Mouse (Mus musculus) ovary, postnatal 10 days (tissue): ENCODE data around the gene Olfr47.
A peak's percentile ranks its signal among the peaks of the same experiment; 100 is the strongest.
"Not testable (repeated sequence)": the region's sequence is repeated elsewhere in the genome, so short reads cannot be mapped to it uniquely, and the experiment has no call there.

Experiments
- DNase-seq: peaks from one replicate; pipeline ENCODE4 v3.0.0; 2022; ENCODE audit warnings: low spot score

Olfr47 gene

DNA sequence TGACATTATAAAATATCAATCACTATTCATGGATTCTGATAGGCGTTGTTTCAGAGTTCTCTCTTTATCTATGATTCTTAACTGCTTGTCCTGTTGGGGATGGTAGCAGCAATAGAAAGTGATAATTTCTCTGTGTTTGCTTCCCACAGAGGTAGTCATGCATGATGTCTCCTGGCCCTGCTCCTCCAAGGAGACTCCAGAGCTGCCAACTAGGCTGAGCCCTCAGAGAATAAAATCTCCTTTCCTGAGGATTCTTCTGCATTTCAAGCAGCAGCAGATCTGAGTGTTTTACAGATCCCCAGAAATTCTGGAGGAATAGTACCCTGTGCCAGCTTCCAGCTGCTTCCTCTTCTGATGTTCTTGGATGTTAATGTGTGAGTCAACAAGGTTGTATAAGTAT, at the start of gene Olfr47:
Gene Olfr47, plus strand, starts transcription at position 275 of the 400 bp plus-strand sequence.
- DNase-seq, result not testable (repeated sequence)

GRCm38 (mm10) chr6:43190986-43191385, 40.3 kb upstream of the Olfr47 start:
- no peak for DNase-seq

DNA sequence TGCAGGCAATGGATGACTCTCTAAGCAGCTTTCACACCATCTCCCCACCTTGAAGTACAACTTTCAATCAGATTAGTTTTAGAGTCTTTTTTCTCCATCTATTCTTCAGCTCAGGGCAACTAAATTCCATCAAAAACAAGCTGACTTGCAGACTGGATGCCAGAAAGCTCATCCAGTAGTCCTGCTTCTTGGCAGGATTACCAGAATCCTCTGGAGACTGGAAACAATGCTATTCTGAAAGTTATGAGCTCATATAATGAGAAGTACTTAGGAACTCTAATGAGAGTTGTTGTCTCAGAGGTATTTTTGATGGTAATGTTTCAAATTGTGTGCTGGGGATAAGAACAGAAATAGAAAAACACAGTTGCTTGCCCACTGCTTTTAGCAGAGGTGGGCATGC, 34.5 kb upstream of the Olfr47 start, which contains the start of gene Olfr435:
Gene Olfr435, plus strand, starts transcription at position 366 of the 400 bp plus-strand sequence.
- DNase-seq, result no peak

- no peak for DNase-seq
These were observed 33.2 kb upstream of the Olfr47 start for GRCm38 (mm10) chr6:43198094-43198493.

- DNase-seq, result no peak
These were observed 28.5 kb upstream of the Olfr47 start for GRCm38 (mm10) chr6:43202786-43203185.

GRCm38 (mm10) chr6:43205355-43205754, 26.0 kb upstream of the Olfr47 start:
- no peak for DNase-seq

- DNase-seq, result not testable (repeated sequence)
These were observed 18.5 kb upstream of the Olfr47 start, which contains the start of gene Olfr434 for GRCm38 (mm10) chr6:43212873-43213272. TSS of gene Olfr434 (plus strand) at chr6:43213021.

GRCm38 (mm10) chr6:43242061-43242460, 10.7 kb downstream of the Olfr47 start:
- no peak for DNase-seq

GRCm38 (mm10) chr6:43247396-43247795, 16.1 kb downstream of the Olfr47 start:
- DNase-seq, result no peak

DNA sequence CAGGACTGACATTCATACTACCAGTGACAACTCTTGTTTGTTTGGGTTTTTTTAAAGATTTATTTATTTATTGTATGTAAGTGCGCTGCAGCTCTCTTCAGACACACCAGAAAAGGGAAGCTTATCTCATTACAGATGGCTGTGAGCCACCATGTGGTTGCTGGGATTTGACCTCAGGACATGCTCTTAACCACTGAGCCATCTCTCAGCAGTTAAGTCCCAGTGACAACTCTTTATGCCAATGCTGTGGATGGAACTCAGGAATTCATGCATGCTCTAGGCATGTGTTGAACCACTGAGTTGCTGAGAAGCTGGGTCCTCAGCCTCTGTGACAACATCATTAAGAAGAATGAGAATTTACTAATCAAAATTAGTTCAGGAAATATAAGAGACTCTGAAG, 21.7 kb downstream of the Olfr47 start:
- no peak for DNase-seq

DNA sequence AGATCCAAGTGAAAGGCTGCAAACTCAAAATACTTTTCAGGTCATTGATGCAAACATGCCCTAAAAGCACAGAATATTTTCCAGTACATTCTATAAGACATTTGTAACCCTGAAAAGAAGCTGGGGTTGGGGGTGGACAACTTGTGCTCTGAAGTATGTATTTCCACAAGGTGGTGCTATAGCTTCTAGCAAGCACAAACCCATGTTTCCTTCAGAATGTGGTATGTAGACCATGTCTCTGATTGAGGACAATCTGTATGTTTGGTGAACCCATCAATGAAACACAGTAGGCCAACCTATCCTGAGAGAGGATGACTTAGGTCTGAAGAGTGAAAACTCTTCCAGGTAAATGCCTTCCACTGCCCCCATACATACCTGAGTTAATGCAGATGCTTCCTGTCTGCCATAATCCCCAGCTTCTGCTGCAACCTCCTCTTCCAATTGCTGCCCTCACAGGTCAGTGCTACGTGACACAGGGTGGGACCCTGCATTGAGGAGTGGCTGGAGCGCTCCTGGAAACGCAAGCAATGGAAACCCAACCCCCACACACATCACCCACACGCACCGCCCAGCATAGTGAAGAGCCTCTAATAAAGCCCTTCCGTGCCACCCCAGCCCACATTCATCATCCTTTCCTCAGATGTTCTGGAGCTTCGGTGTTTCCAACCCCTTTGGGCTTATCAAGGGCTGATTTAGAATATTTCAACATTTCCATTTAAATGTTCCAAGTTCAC, 23.0 kb downstream of the Olfr47 start:
- no peak for DNase-seq

GRCm38 (mm10) chr6:43260756-43261155, 29.4 kb downstream of the Olfr47 start:
- no peak for DNase-seq

- peak; percentile 44 for DNase-seq
These were observed 34.2 kb downstream of the Olfr47 start, which contains the start of gene Arhgef5 for GRCm38 (mm10) chr6:43265363-43266041. TSS of gene Arhgef5 (plus strand) at chr6:43265582.

GRCm38 (mm10) chr6:43266356-43266755, 35.0 kb downstream of the Olfr47 start:
- peak; percentile 7 for DNase-seq

GRCm38 (mm10) chr6:43272597-43272996, 41.3 kb downstream of the Olfr47 start:
- no peak for DNase-seq

- no peak for DNase-seq
These were observed 42.8 kb downstream of the Olfr47 start for GRCm38 (mm10) chr6:43274123-43274522.

GRCm38 (mm10) chr6:43278247-43278646, 46.9 kb downstream of the Olfr47 start:
- no peak for DNase-seq

GRCm38 (mm10) chr6:43280481-43280880, 49.2 kb downstream of the Olfr47 start:
- no peak for DNase-seq
